Mouse (Mus musculus) intestine, embryonic 14.5 days (tissue): ENCODE results near the gene Sec24c. TPM values are rescaled to one million over a fixed set of nuclear protein-coding genes. Genes with fewer than 3 reads are reported as not detected.
A peak's percentile ranks its signal among the peaks of the same experiment; 100 is the strongest.
"Not testable (repeated sequence)": the region's sequence is repeated elsewhere in the genome, so short reads cannot be mapped to it uniquely, and the experiment has no call there.

ENCODE experiments used
- ATAC-seq: fragments of 200-750 bp; cut with Nextera tagmentation; replicated peaks from 2 replicates; pipeline ENCODE4 v1.8.0; 2017; ENCODE audit warnings: low read depth, moderate number of reproducible peaks, moderate TSS enrichment, moderate library complexity; ENCODE audit not compliant: low FRiP score, low TSS enrichment
- DNase-seq: peaks from one replicate; pipeline ENCODE4 v3.0.0-alpha.2; 2018; ENCODE audit warnings: low spot score
- H3K27ac ChIP-seq: fragments of 300-500 bp; sonication (generic); 2 replicates; pipeline ENCODE4 v1.5.1; 2014; ENCODE audit warnings: low read depth, mild to moderate bottlenecking, control low read depth
- H3K27me3 ChIP-seq: fragments of 300-500 bp; sonication (generic); replicated peaks from 2 replicates; pipeline ENCODE4 v1.6.1; 2014; ENCODE audit warnings: low read length, control low read depth; ENCODE audit not compliant: control insufficient read depth, insufficient read depth
- H3K36me3 ChIP-seq: fragments of 300-500 bp; sonication (generic); 2 replicates; pipeline ENCODE4 v1.6.1; 2014; ENCODE audit warnings: low read length, control low read depth; ENCODE audit not compliant: control insufficient read depth, insufficient read depth
- H3K4me1 ChIP-seq: fragments of 300-500 bp; sonication (generic); replicated peaks from 2 replicates; pipeline ENCODE4 v1.6.1; 2014; ENCODE audit warnings: low read length, control low read depth, mixed read lengths; ENCODE audit not compliant: control insufficient read depth, insufficient read depth
- H3K4me2 ChIP-seq: fragments of 300-500 bp; sonication (generic); 2 replicates; pipeline ENCODE4 v1.6.1; 2014; ENCODE audit warnings: low read length
- H3K4me3 ChIP-seq: fragments of 300-500 bp; sonication (generic); 2 replicates; pipeline ENCODE4 v1.5.1; 2014; ENCODE audit warnings: low read depth, low read length, control low read depth, mixed read lengths
- H3K9ac ChIP-seq: fragments of 300-500 bp; sonication (generic); 2 replicates; pipeline ENCODE4 v1.6.1; 2014; ENCODE audit warnings: mild to moderate bottlenecking, low read length
- H3K9me3 ChIP-seq: fragments of 300-500 bp; sonication (generic); 2 replicates; pipeline ENCODE4 v1.6.1; 2016; ENCODE audit warnings: low read length, control low read depth; ENCODE audit not compliant: control insufficient read depth
- WGBS: fragments of 180-500 bp; shearing (Covaris S2); extraction: QIAGEN DNeasy Blood & Tissue Kit; methylation state at CpG from one replicate; pipeline ENCODE4 v1.1.7; 2014; 5-methylcytosine and 5-hydroxymethylcytosine counted together
- polyA plus RNA-seq: library from polyadenylated mRNA; unstranded; fragments of >200 nt; fragmentation: Nextera tagmentation; extraction: Ambion mirVana; gene quantifications from 2 replicates; pipeline ENCODE4 v1.2.1, GENCODE M21; 2014

Sec24c gene
- 87.4 and 92.4 TPM in 2 replicates for polyA plus RNA-seq

- Histone ChIP-seq H3K36me3 (peaks cover 36% of the 10 kb centered on the region), H3K4me1 (peaks cover 5% of the 10 kb centered on the region), H3K27ac (peak within 1 kb of the TSS; percentile 93), H3K4me2 (peak within 1 kb of the TSS; percentile 93), H3K27me3 (no peaks in the 10 kb centered on the region), H3K9ac (peak within 1 kb of the TSS; percentile 90), H3K4me3 (peak within 1 kb of the TSS; percentile 94), H3K9me3 (peaks cover 4% of the 10 kb centered on the region; the same call in 1 of the 2 replicates)
- DNase-seq (peak; percentile 100), ATAC-seq (peak; percentile 97)
- under 1% methylated on average over 43 of the region's 43 CpGs for WGBS
These were observed at the start of gene Sec24c for GRCm38 (mm10) chr14:20674064-20674833. Sec24c (plus strand) TSS chr14:20674308.

GRCm38 (mm10) chr14:20626447-20626846 lies 47.7 kb upstream of the Sec24c start:
- no peaks in the 10 kb centered on the region for H3K4me1 ChIP-seq
- H3K4me3 ChIP-seq = no peak overlapping the region
- no peak overlapping the region for H3K9ac ChIP-seq
- no peak for DNase-seq
- no peaks in the 10 kb centered on the region for H3K9me3 ChIP-seq
- WGBS = 85% methylated on average over 2 of the region's 2 CpGs
- no peaks in the 10 kb centered on the region for H3K36me3 ChIP-seq
- ATAC-seq = no peak
- no peaks in the 10 kb centered on the region for H3K27me3 ChIP-seq
- H3K4me2 ChIP-seq = no peak overlapping the region
- H3K27ac ChIP-seq = no peak overlapping the region

GRCm38 (mm10) chr14:20626971-20627370 lies 47.1 kb upstream of the Sec24c start:
- 82% methylated on average over 3 of the region's 3 CpGs for WGBS
- no peak for DNase-seq
- H3K36me3 ChIP-seq = no peaks in the 10 kb centered on the region

GRCm38 (mm10) chr14:20631253-20631652 lies 42.9 kb upstream of the Sec24c start:
- Histone ChIP-seq H3K27me3 (no peaks in the 10 kb centered on the region), H3K4me1 (no peaks in the 10 kb centered on the region), H3K4me2 (no peak overlapping the region), H3K27ac (no peak overlapping the region), H3K4me3 (no peak overlapping the region), H3K9ac (no peak overlapping the region), H3K9me3 (no peaks in the 10 kb centered on the region), H3K36me3 (no peaks in the 10 kb centered on the region)
- ATAC-seq (no peak), DNase-seq (no peak)
- WGBS = 50% methylated on average over 4 of the region's 4 CpGs

More at GRCm38 (mm10) chr14:20626971-20627370, 47.1 kb upstream of the Sec24c start:
- H3K4me1 ChIP-seq = no peaks in the 10 kb centered on the region
- no peaks in the 10 kb centered on the region for H3K9me3 ChIP-seq
- no peak overlapping the region for H3K4me3 ChIP-seq
- ATAC-seq = no peak
- H3K27ac ChIP-seq = no peak overlapping the region
- no peak overlapping the region for H3K9ac ChIP-seq
- H3K27me3 ChIP-seq = no peaks in the 10 kb centered on the region
- no peak overlapping the region for H3K4me2 ChIP-seq

GRCm38 (mm10) chr14:20635546-20635945 lies 38.6 kb upstream of the Sec24c start:
- ATAC-seq = no peak
- Histone ChIP-seq H3K27ac (no peak overlapping the region), H3K4me3 (no peak overlapping the region), H3K4me1 (peaks cover 3% of the 10 kb centered on the region; the same call in 1 of the 2 replicates), H3K36me3 (no peaks in the 10 kb centered on the region), H3K9ac (no peak overlapping the region), H3K27me3 (no peaks in the 10 kb centered on the region), H3K4me2 (no peak overlapping the region), H3K9me3 (no peaks in the 10 kb centered on the region)
- WGBS = 78% methylated on average over 2 of the region's 2 CpGs
- DNase-seq = no peak

GRCm38 (mm10) chr14:20636968-20637367 lies 37.1 kb upstream of the Sec24c start:
- H3K4me1 ChIP-seq, DNase-seq, ATAC-seq, H3K9ac ChIP-seq, H3K4me3 ChIP-seq, H3K4me2 ChIP-seq, H3K27me3 ChIP-seq, H3K27ac ChIP-seq, H3K9me3 ChIP-seq, H3K36me3 ChIP-seq: not testable (repeated sequence)
- 94% methylated on average over 3 of the region's 3 CpGs for WGBS

GRCm38 (mm10) chr14:20637818-20638574 lies 36.1 kb upstream of the Sec24c start:
- H3K36me3 ChIP-seq = no peaks in the 10 kb centered on the region
- no peak overlapping the region for H3K27ac ChIP-seq
- DNase-seq (no peak), ATAC-seq (no peak)
- no peak overlapping the region for H3K9ac ChIP-seq
- no peak overlapping the region for H3K4me2 ChIP-seq
- H3K9me3 ChIP-seq = no peaks in the 10 kb centered on the region
- whole genome bisulfite sequencing = 80% methylated on average over 2 of the region's 2 CpGs
- no peaks in the 10 kb centered on the region for H3K27me3 ChIP-seq
- H3K4me3 ChIP-seq = no peak overlapping the region
- peaks cover 12% of the 10 kb centered on the region for H3K4me1 ChIP-seq

GRCm38 (mm10) chr14:20638702-20639101 lies 35.4 kb upstream of the Sec24c start:
- Histone ChIP-seq H3K36me3 (no peaks in the 10 kb centered on the region), H3K4me1 (peaks cover 12% of the 10 kb centered on the region), H3K4me2 (no peak overlapping the region), H3K4me3 (no peak overlapping the region), H3K27ac (no peak overlapping the region), H3K27me3 (no peaks in the 10 kb centered on the region), H3K9ac (no peak overlapping the region), H3K9me3 (no peaks in the 10 kb centered on the region)
- 92% methylated on average over 6 of the region's 6 CpGs for WGBS
- DNase-seq (no peak), ATAC-seq (no peak)
